9 mouse cellular contexts compared by ENCODE assay signal in the genomic region with DNA sequence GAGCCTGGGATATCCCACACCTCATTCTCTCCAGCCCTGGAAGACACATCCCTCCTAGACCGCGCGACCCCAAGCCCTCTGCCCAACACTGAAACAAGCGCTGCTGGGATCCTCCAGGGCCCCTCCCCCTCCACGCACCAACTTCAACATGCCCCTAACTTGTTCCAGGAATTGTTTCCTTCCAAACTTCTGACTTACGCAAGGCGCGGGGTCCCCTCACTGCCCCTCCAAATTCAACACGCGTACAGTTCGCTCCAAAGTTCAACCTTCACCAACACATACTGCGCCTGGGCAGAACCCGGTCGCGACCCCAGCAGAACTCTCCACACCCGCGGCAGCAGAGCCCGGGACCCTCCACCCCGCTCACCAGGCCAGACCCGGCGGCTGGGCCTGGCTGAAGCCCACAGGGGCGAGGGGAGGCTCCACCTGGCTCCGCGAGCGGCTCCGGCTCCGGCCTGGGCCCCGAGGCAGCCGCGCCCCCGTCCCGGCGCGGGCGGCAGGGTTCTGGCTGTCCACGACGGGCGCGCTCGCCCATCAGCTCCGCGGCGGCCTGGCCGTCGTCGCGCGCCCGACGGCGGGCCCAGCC. TPM values are rescaled to one million over a fixed set of nuclear protein-coding genes. Genes with fewer than 3 reads are reported as not detected.
DNase-seq lines count a peak whose midpoint lies in the region; TF ChIP-seq lines count a peak whose summit lies in the region.
"Had no signal": no experiment of that assay in that cellular context is flagged by ENCODE, and none has a peak within 500 bp of the region (broad histone marks: within the 10 kb centered on the region; RNA-seq: fewer than 3 reads in every experiment).

No protein-coding gene starts in this region.

- no peak for TF ChIP-seq RAD21 in CH12.LX (IDR thresholded peaks at IDR 0.05; ENCODE audit: low read depth, low read length)

- H3K4me1 ChIP-seq in CH12.LX (ENCODE audit: control insufficient read depth in 1 of 2, insufficient read depth in 2 of 2) = peaks cover under 1 to 37% of the 10 kb centered on the region in 2 experiments; a peak in 2 of 4 replicates
- H3K4me1 ChIP-seq in heart, embryonic 10.5 days = peaks cover 23% of the 10 kb centered on the region
- H3K4me1 ChIP-seq in small intestine, adult 2 months (ENCODE audit: control insufficient read depth, insufficient read depth, insufficient read length, low read length) = peaks cover 7% of the 10 kb centered on the region; the same call in 1 of the 2 replicates

- peak; percentile 26 for DNase-seq in CH12.LX (ENCODE audit: extremely low read depth)
- peak; percentile 77 for DNase-seq in ZHBTc4 (ENCODE audit: low read depth, low spot score)
- DNase-seq in embryo, embryonic 11.5 days (ENCODE audit: low read depth, low spot score) = peak; percentile 34
- DNase-seq in heart, embryonic 10.5 days (ENCODE audit: low spot score) = peak; percentile 85
- peak; percentile 60 for DNase-seq in kidney, adult 9 months
- DNase-seq in lung, postnatal 10 days = peak; percentile 64
- DNase-seq in layer of hippocampus, adult 9-11 months = no peak

- TF ChIP-seq CTCF in CH12.LX (conservative IDR thresholded peaks at IDR 0.05 in 1 of 2, IDR thresholded peaks at IDR 0.05 in 1 of 2; ENCODE audit: low read depth in 2 of 2, low read length in 2 of 2) = no peak
- no peak for TF ChIP-seq CTCF in small intestine, adult 2 months (IDR thresholded peaks at IDR 0.05; ENCODE audit: extremely low read depth, insufficient read length, insufficient replicate concordance, low read depth, low read length)

- peak overlapping the region; percentile 99 for H3K9ac ChIP-seq in CH12.LX (ENCODE audit: insufficient read depth, low read depth)

- peak overlapping the region; percentile 83 for H3K4me2 ChIP-seq in CH12.LX (ENCODE audit: insufficient read depth, low read depth, poor library complexity, severe bottlenecking)

- TF ChIP-seq EP300 in CH12.LX (IDR thresholded peaks at IDR 0.05; ENCODE audit: low read length) = no peak

- TF ChIP-seq POLR2A in CH12.LX (IDR thresholded peaks at IDR 0.05; ENCODE audit: low read depth, low read length) = no peak
- TF ChIP-seq POLR2A in small intestine, adult 2 months (IDR thresholded peaks at IDR 0.05; ENCODE audit: low read depth, low read length) = no peak

- under 1% methylated on average over 51 of the region's 51 CpGs for WGBS in heart, embryonic 10.5 days
- under 1% methylated on average over 51 of the region's 51 CpGs for WGBS in small intestine, adult 2 months

- in situ Hi-C loops in CH12.LX (cut with MboI; ENCODE audit: low pct_ligation_motif_present, low pct_unique_long_range_greater_than_20kb, low sequenced_read_pairs) = no loop called here

- H3K27ac ChIP-seq in CH12.LX (ENCODE audit: insufficient read depth, low read depth) = peak overlapping the region; percentile 1; the same call in 1 of the 2 replicates
- peak overlapping the region; percentile 100 for H3K27ac ChIP-seq in heart, embryonic 10.5 days
- peak overlapping the region; percentile 29; the same call in 1 of the 2 replicates for H3K27ac ChIP-seq in small intestine, adult 2 months (ENCODE audit: insufficient read depth, low read depth, low read length)

- H3K9me3 ChIP-seq in CH12.LX (replicated peaks; ENCODE audit: low read length) = peaks cover 2% of the 10 kb centered on the region
- H3K9me3 ChIP-seq in heart, embryonic 10.5 days = no peaks in the 10 kb centered on the region

- dilution Hi-C loops in CH12.LX (cut with MboI; ENCODE audit: extremely low pct_ligation_motif_present, extremely low pct_unique_long_range_greater_than_20kb, low sequenced_read_pairs) = no loop called here

- peak overlapping the region; percentile 72 to 94 (median 91) for H3K4me3 ChIP-seq in CH12.LX (replicated peaks in 1 of 3; ENCODE audit: low read depth in 2 of 3, low read length in 2 of 3, poor library complexity in 1 of 3)
- H3K4me3 ChIP-seq in heart, embryonic 10.5 days = peak overlapping the region; percentile 86
- peak overlapping the region; percentile 98 for H3K4me3 ChIP-seq in small intestine, adult 2 months (ENCODE audit: low read depth, low read length)

- no peaks in the 10 kb centered on the region for H3K27me3 ChIP-seq in CH12.LX (replicated peaks)
- peaks cover 6% of the 10 kb centered on the region; the same call in 1 of the 2 replicates for H3K27me3 ChIP-seq in heart, embryonic 10.5 days (ENCODE audit: insufficient read depth, poor library complexity, severe bottlenecking)
- no peaks in the 10 kb centered on the region for H3K27me3 ChIP-seq in small intestine, adult 2 months (ENCODE audit: control insufficient read depth, insufficient read depth, low read length)

- peaks cover 25% of the 10 kb centered on the region for H3K79me2 ChIP-seq in CH12.LX (replicated peaks; ENCODE audit: control insufficient read depth, extremely low read depth, insufficient read depth, poor library complexity, severe bottlenecking)

- H3K36me3 ChIP-seq in CH12.LX (replicated peaks in 1 of 2; ENCODE audit: control insufficient read depth in 1 of 2, insufficient read depth in 1 of 2, low read length in 1 of 2) = peaks cover 0 to 6% of the 10 kb centered on the region in 2 experiments
- no peaks in the 10 kb centered on the region for H3K36me3 ChIP-seq in heart, embryonic 10.5 days
- H3K36me3 ChIP-seq in small intestine, adult 2 months (ENCODE audit: control insufficient read depth, insufficient read depth, low read length) = no peaks in the 10 kb centered on the region

TF ChIP-seq in CH12.LX, 34 proteins besides CTCF, POLR2A, EP300 and RAD21:
- TF ChIP-seq SMC3 (IDR thresholded peaks at IDR 0.05; ENCODE audit: low read depth, low read length) (no peak), NELFE (IDR thresholded peaks at IDR 0.05; ENCODE audit: low read depth, low read length) (no peak), HCFC1 (IDR thresholded peaks at IDR 0.05; ENCODE audit: low read depth, low read length) (no peak), MAFK (IDR thresholded peaks at IDR 0.05; ENCODE audit: insufficient replicate concordance, low read length) (no peak), CHD1 (IDR thresholded peaks at IDR 0.05; ENCODE audit: low read depth, low read length) (no peak), MAX (IDR thresholded peaks at IDR 0.05; ENCODE audit: low read length) (no peak), USF2 (conservative IDR thresholded peaks at IDR 0.05; ENCODE audit: low read depth, low read length) (no peak), USF1 (IDR thresholded peaks at IDR 0.05; ENCODE audit: low read depth, low read length) (no peak), MXI1 (IDR thresholded peaks at IDR 0.05; ENCODE audit: low read depth, low read length) (peak; percentile 56; the same call in 1 of the 2 replicates), TBP (conservative IDR thresholded peaks at IDR 0.05; ENCODE audit: low read depth, low read length) (no peak), SIN3A (IDR thresholded peaks at IDR 0.05; ENCODE audit: low read length) (peak; percentile 31; the same call in 1 of the 2 replicates), UBTF (IDR thresholded peaks at IDR 0.05; ENCODE audit: low read depth, low read length) (0 out of 2 replicates have a peak, but pooled peaks have one; percentile 72), ELF1 (IDR thresholded peaks at IDR 0.05; ENCODE audit: low read depth, low read length) (no peak), NRF1 (IDR thresholded peaks at IDR 0.05; ENCODE audit: low read depth, low read length) (no peak), GABPA (IDR thresholded peaks at IDR 0.05; ENCODE audit: insufficient replicate concordance, low read depth, low read length) (no peak), ZKSCAN1 (IDR thresholded peaks at IDR 0.05; ENCODE audit: borderline replicate concordance, low read depth, low read length) (no peak), PAX5 (IDR thresholded peaks at IDR 0.05; ENCODE audit: low read length) (no peak), ZMIZ1 (IDR thresholded peaks at IDR 0.05; ENCODE audit: low read depth, low read length) (no peak), BHLHE40 (IDR thresholded peaks at IDR 0.05; ENCODE audit: low read depth, low read length) (no peak), RCOR1 (conservative IDR thresholded peaks at IDR 0.05; ENCODE audit: low read depth, low read length) (no peak), CHD2 (IDR thresholded peaks at IDR 0.05; ENCODE audit: low read length) (peak; percentile 45; the same call in 1 of the 2 replicates), POLR2AphosphoS2 (IDR thresholded peaks at IDR 0.05; ENCODE audit: low read depth, low read length) (no peak), JUN (IDR thresholded peaks at IDR 0.05; ENCODE audit: insufficient read depth, low read depth, low read length) (no peak), MYC (IDR thresholded peaks at IDR 0.05; ENCODE audit: low read depth, low read length) (no peak), KAT2A (IDR thresholded peaks at IDR 0.05; ENCODE audit: insufficient replicate concordance, low read length) (no peak), JUND (conservative IDR thresholded peaks at IDR 0.05; ENCODE audit: low read depth, low read length) (no peak), MAZ (IDR thresholded peaks at IDR 0.05; ENCODE audit: low read depth, low read length) (no peak), ZNF384 (IDR thresholded peaks at IDR 0.05; ENCODE audit: low read depth, low read length) (no peak), TCF12 (IDR thresholded peaks at IDR 0.05; ENCODE audit: low read depth, low read length) (no peak), ETS1 (conservative IDR thresholded peaks at IDR 0.05; ENCODE audit: low read depth, low read length) (no peak)

RNA-seq across cellular contexts. Expression of a gene that starts 0.6 kb away (rescaled TPM):
- total RNA-seq in CH12.LX (2012; rRNA removed) (8.9 and 11.4 TPM in 2 replicates), CH12.LX (2014; rRNA removed) (5.2 and 5.4 TPM in 2 replicates)
- polyA plus RNA-seq in CH12.LX (2012; ENCODE audit: insufficient read length, low read depth) = 3.7 and 3.9 TPM in 2 replicates
- 3.1 and 4.3 TPM in 2 replicates for polyA plus RNA-seq in heart, embryonic 10.5 days (2016; fragmentation: Nextera tagmentation; extraction: Ambion mirVana)
- polyA plus RNA-seq in small intestine, adult 2 months (2012; rRNA removed) = 1.4 and 2.2 TPM in 2 replicates

RNA-seq across cellular contexts. Expression of a gene that starts 26.3 kb away (rescaled TPM):
- total RNA-seq in CH12.LX (2012; rRNA removed) = not detected in 2 replicates
- not detected in 2 replicates for total RNA-seq in CH12.LX (2014; rRNA removed)
- polyA plus RNA-seq in CH12.LX (2012; ENCODE audit: insufficient read length, low read depth) = not detected in 2 replicates
- 0.65 TPM in 1 of 2 replicates, not detected in the other for polyA plus RNA-seq in heart, embryonic 10.5 days (2016; fragmentation: Nextera tagmentation; extraction: Ambion mirVana)
- polyA plus RNA-seq in small intestine, adult 2 months (2012; rRNA removed) = 0.34 and 0.85 TPM in 2 replicates
- total RNA-seq: hematopoietic stem cell, adult 5-6 weeks had no signal

Comparison
In these comparisons a context has a peak if more than half of its experiments do, and no peak if none do; other contexts are left out.
1. H3K27ac ChIP-seq: peak in every context shown above with its lines; median percentile 100 in heart, embryonic 10.5 days; 29 in small intestine, adult 2 months; 1 in CH12.LX.